Mouse (Mus musculus): ENCODE data around the gene Parp3.

The Parp3 gene

DNA sequence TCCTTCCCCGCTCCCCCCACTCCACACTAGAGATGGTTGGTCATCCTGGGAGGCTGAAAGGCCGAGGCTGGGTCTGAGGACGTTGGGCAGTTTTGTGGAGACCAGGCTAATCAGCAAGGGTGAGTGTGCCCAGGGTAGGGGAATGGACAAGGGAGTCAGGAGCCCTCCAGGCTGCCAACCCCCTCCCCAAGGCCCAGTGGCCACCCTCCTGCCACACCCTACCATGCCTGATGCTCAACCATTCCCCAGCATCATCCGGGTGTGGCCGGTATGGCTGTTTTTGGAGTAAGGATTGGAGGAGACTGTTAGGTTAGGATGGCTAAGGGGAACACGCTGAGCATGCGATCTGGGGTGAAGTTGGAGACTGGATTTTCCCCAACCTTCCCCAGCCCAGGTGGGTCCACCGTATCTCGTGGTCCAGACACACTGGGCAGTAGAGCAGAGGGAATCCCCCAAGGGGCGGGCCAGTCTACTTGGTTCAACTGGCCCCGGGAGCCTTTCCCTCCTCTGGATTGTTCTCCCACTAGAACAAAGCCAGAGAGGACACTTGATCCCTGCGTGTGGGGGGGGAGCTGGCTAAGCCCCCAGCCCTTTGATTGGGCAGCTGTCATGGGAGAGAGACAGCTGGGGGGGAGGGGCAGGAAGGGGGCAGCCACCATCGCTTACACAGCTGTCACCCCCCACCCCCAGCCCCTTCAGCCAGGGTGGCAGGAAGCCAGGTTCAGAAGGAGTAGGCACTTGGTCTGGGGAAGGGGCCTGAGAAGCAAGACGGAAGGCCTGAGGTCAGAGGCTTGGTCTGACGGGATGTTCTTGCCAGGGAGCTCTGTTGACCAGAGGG is 20.2 kb downstream of the Parp3 start:
- DNase-seq, result no peak

DNA sequence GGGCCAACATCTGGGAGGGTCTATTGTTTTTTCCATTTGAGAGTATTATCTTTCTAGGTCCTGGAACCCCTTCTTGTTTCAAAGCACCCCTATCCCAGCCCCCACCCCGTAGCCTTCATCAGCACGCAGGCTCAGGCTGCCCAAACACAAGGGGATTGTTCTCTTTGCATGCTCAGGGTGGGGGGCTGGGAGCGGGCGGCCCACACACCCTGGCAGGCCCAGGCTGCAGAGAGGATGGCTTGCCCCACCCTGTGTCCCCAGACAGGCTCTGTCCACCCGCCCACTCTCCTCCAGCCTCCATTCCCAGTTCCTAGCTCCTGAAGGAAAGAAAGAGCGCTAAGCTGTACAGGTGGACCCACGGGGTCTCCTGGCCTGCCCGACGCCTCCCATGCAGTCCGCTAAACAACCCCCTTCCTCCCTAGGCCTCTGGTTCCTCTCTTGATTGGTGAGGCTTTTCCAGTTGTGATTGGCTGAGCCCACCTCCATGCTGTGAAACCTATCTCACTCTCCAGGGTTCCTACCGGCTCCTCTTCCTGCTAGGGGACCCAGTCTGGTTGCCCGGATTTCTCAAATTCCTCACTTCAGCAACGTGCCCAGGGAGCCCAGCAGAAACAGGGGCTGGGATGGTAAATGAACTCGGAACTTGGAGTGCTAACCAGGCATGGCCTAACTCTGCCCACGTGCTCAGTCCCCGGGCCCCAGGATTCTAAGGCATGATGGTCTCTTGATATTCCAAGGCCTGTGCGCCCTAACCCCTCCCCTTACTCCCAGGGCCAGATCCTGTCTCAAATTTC is 21.7 kb downstream of the Parp3 start:
- no peak for DNase-seq

DNA sequence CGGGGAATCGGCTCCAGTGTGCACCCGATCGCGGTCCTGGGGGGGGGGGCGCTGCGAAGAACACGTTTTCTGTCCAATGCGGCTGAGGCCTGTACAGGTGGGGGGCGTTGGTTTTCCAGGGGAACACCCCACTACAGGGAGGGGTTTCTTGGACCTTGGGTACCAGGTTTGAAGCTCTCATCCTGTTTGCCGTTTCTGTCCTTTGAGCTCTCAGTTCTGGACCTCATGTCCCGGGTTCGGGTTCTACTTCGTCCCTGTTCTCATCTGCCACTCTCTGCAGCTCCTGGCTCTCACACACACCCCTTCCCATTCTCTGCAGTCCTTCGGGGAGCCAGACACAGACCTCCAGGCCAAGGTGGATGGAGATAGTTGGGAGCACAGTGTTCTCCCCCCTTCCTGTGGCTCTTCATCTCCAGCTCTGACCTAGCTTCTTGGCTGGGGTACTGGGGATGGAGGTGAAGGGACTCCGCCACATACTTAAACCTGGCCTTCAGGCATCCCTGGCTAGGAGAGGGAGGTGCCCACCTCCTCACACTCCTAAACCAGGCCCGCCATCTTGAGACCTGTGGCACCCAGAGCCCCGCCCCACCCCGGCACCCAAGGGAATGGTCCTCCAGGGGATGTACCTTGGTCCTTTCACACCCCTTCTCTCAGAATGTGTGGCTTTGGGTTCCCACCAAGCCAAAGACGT is 22.5 kb downstream of the Parp3 start:
- DNase-seq, result no peak

DNA sequence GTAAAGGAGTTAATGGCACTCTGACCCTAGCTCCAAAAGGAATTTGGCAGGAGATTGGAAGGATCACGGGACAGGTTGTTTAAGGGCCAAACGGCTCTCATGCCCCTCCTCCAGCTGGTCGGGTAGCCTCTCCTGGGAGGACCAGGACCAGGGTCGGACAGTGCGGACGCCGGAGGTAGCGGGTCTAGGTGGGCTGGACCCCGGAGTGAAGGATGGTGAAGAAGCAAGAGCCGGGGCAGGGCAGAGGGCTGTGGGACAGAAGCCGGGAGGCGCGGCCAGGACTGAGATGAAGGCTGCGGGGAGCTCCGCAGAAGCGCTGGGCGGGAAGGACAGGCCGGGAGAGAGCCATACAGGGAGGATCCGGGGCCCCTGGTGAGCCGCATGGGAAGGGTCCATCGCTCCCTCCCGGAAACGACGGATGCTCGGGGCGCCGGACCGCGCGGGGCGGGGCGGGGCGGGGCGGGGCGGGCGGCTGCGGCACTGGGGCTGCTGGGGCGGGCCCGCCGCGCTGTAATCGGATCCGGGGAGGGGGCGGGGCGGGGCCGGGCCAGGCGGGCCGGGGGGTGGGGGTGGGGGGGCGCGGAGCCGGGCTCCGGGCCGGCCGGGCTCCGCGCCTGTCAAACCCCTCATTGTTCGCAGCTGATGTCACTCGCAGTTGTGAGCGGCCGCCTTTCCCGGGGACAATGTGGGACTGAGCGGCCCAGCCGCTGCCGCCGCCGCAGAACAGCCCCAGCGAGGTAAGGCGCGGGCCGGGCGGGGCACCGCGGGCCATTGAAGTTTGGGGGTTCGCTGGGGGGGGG is 23.3 kb downstream of the Parp3 start, which contains the start of gene Pcbp4:
Gene Pcbp4 (plus strand): TSS at position 21 of the 800 bp plus-strand sequence.
- DNase-seq, result peak; percentile 67

GRCm38 (mm10) chr9:106452821-106453220 is 23.9 kb downstream of the Parp3 start:
- DNase-seq, result no peak

GRCm38 (mm10) chr9:106452351-106452750 is 24.4 kb downstream of the Parp3 start:
- no peak for DNase-seq

DNA sequence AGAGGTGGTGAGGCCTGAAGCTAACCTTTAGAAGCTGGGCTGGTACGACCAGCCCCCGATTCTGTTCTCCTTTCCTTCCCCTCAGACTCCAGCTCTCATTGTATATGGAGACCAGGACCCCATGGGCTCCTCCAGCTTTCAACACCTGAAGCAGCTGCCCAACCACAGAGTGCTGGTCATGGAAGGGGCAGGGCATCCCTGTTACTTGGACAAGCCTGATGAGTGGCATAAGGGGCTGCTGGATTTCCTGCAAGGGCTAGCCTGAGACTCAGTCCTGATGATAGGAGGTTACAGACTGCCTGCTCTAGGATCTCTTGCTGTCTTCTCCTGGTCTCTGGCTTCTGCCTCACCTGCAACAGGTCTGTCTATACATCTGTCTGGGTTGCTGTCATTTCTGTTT is 24.9 kb downstream of the Parp3 start:
- DNase-seq, result no peak

DNA sequence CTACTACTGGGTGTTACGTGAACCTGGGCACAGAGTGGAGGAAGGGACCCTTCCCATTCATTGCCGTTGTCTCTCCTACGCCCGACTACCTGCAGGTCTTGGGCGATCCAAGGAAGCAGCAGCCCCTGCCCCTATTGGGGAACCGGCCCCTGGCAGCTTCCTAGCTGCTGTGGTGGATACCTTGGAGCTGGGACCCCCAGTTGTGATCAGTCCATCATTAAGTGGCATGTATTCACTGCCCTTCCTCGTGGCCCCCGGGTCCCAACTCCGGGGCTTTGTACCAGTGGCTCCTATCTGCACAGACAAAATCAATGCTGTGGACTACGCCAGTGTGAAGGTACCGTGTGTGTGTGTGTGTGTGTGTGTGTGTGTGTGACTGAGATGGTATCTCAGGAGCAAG is 25.5 kb downstream of the Parp3 start:
- no peak for DNase-seq

DNA sequence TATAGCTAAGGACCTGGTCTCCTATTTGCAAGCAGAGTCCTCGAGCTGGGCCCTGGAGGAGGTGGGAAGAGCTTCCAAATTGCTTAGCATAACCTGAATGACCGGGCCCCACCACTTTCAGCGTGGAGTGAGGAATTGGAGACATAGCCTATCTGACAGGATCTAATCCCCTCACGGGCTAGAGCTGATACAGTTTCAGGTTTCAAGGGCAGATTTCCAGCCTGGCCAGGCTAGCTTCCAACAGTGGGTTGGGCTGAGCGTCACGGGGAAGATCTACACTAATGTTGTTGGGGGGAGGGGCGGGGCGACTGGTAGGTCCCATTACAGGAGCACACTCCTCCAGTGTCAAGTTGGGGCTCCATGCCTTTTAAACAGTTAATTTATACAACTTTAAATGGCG is 26.1 kb downstream of the Parp3 start:
- DNase-seq, result peak; percentile 55

DNA sequence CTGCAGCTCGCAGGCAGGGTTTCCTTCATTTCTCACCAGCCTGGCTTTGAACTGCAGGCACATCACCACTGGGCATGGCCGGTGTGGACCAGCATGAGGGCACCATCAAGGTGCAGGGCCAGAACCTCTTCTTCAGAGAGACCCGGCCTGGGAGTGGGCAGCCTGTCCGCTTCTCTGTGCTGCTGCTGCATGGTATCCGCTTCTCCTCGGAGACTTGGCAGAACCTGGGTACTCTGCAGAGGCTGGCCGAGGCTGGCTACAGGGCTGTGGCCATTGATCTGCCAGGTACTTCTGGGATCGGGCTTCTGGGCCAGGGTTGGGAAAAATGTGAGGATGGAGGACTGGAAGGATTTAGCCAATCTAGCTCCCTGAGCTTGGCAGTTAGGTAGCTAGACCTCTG is 26.8 kb downstream of the Parp3 start:
- no peak for DNase-seq

DNA sequence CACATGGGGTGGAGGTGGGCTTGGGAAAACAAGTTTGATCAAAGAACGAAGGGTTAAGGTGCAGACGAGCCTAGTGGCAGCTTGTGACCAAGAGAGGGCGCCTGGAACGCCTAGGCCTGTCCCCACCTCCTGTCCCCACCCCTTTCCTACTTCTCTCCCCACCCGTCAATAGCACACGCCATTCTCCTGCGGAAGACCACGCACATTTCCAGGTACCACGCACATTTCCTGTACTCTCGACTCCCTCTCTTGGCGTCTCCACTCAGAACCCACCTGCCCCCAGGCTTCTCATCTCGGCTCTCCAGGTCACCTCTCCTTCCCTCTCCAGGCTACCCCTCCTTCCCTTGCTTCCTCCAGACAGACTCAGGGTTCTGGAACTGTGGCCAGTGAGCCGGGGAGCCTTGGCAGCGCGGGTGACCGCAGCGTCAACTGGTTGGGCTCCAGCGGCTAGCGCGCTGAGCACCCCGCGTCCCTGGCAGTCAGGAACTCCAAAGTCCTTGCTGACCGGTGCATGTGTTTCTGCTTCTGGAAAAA is 28.2 kb downstream of the Parp3 start:
- DNase-seq, result peak; percentile 81

DNA sequence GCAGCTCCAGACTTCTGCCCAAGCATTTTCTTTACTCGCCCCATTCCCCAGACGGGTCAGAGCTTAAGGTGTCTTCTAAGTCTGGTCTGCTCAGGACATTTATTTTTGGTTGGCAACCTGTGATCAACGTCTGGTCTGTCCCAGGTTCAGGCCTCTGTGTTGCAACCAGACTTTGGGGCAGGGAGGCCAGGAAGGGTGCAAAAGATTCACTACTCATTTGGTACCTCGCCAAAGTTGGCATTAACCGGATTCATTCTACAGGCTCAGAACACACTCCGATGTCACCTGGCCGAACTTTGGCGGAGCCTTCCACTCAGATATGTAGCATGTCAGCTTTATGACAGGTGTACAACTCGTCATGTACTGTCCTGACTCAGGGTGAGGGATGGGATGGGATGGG is 28.8 kb downstream of the Parp3 start:
- no peak for DNase-seq

DNA sequence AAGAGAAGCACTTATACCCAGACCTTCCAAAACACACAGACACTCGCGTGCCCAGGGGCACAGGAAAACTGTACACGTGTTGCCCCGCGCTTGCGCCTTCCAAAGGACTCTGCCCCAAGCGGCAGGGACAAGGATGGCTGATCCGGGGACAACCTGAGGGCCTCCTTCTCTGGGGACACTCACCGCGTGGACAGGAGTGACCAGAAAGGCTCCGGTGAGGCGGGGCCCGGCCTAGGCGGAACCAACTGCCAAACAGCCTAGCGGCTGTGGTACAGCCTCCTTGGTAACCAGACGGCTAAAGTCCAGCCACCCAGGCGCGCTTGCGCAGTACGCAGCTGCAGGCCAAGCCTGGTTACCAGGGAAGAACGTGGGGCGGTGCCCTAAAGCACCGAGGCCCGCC is 29.4 kb downstream of the Parp3 start, which contains the start of the genes Abhd14b and Abhd14a:
Gene Abhd14b (plus strand): TSS at position 112 of the 400 bp plus-strand sequence.
Gene Abhd14a (minus strand): TSS at position 331 of the 400 bp plus-strand sequence.
- peak; percentile 94 for DNase-seq

GRCm38 (mm10) chr9:106444836-106445235 is 31.9 kb downstream of the Parp3 start:
- DNase-seq, result no peak

DNA sequence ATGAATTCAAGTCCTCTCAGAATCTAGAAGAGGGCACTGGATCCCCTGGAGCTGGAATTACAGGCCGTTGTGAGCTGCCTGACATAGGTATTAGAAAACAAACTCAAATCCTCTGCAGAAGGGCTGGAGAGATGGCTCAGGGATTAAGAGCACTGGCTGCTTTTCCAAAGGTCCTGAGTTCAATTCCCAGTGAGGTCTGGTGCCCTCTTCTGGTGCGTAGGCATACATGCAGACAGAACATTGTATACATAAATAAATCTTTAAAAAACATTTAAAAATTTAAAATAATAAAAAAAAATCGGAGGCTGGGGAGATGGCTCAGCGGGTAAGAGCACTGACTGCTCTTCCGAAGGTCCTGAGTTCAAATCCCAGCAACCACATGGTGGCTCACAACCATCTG is 34.1 kb downstream of the Parp3 start:
- DNase-seq, result no peak

DNA sequence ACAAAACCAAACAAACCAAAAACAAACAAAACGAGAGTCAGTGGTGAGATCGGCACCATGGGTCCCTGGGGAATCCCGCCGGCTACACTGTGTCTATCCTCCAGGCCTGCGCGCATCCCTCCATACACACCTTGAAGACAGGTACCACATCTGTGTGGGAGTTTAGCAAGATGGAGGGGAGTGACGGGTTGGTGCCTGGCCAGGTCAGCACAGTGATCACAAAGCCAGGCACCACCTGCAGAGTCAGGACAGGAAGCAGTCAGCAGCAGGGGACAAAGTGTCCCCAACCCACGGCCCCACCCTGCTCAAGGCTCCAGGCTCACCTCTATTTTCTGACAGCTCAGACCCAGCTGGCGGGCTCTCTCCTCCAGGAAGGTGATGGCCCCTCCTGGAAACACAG is 40.2 kb downstream of the Parp3 start:
- no peak for DNase-seq

- no peak for DNase-seq
Observed at GRCm38 (mm10) chr9:106433389-106433788, 43.4 kb downstream of the Parp3 start.

- no peak for DNase-seq
Observed at GRCm38 (mm10) chr9:106430015-106430264, 46.8 kb downstream of the Parp3 start.

- DNase-seq, result peak; percentile 97
Observed at GRCm38 (mm10) chr9:106429221-106430014, 47.3 kb downstream of the Parp3 start, which contains the start of gene Rpl29. Gene Rpl29 (plus strand): TSS chr9:106429454.

DNA sequence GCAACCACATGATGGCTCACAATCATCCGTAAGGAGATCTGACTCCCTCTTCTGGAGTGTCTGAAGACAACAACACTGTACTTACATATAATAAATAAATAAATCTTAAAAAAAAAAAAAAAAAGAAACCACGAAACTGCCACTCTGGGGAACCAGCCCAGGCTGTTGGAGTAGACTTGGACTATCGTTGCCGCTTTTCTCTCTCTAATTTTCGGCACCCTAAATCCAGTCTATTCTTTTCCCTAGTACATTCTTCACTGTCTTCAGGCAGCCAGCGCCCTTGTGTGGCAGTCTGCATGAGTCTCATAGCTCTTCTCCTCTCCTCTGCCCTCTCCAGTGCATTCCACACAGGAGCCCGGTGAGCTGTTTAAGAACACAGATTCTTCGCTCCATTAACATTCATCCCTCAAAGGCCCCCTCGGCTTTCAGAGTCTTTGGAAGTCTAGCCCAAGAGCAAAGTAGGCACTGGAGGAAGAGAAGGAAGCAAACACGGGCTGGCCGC is 48.0 kb downstream of the Parp3 start:
- DNase-seq, result no peak

- peak; percentile 94 for DNase-seq
Observed at GRCm38 (mm10) chr9:106421865-106422160, 54.9 kb downstream of the Parp3 start.
